Mouse (Mus musculus) megakaryocyte, adult 5-6 weeks (primary cell): ENCODE data around the gene Reps2. TPM values are rescaled to one million over a fixed set of nuclear protein-coding genes. Genes with fewer than 3 reads are reported as not detected.

Experiments used
- ATAC-seq: 2 replicates; pipeline ENCODE4 v1.8.0; 2016; ENCODE audit warnings: mild to moderate bottlenecking, inconsistent platforms; ENCODE audit not compliant: poor library complexity, severe bottlenecking
- total RNA-seq, 2 experiments: library from RNA; stranded (forward) in 1 of 2; stranded (reverse) in 1 of 2; fragments of 153-499, 151-499 nt in 1 of 2; fragments of 221-1000, 200-1000 nt in 1 of 2; gene quantifications; 2 replicates each; pipeline versions ENCODE4 v1.2.3 to v1.2.4; 2015 to 2017

The Reps2 gene
- total RNA-seq, 2 experiments from 2014 or later, result 2.1 to 2.2 TPM

GRCm38 (mm10) chrX:162500962-162501361 lies 142.5 kb downstream of the Reps2 start:
- no peak for ATAC-seq

DNA sequence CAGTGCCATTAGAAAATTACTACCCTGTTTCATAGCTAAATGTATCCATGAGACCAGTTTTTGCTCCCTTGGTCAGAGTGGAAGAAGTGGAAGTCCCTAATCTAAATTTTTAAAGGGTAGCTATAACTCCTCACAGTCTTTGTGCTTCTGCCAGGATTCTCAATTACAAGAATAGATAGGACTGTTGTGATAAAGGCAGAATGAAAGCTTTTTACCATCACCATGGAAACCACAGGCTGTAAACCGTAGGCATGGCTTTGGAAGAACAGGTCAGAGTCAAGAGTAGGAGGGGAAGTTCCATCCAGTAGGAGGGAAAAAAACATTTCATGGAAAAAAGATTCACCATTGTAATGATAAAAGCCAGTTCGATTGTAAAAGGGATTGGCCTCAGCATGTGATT lies 147.0 kb downstream of the Reps2 start:
- ATAC-seq, result no peak

GRCm38 (mm10) chrX:162488630-162489029 lies 154.8 kb downstream of the Reps2 start:
- ATAC-seq, result peak; percentile 27; the same call in 1 of the 2 replicates

DNA sequence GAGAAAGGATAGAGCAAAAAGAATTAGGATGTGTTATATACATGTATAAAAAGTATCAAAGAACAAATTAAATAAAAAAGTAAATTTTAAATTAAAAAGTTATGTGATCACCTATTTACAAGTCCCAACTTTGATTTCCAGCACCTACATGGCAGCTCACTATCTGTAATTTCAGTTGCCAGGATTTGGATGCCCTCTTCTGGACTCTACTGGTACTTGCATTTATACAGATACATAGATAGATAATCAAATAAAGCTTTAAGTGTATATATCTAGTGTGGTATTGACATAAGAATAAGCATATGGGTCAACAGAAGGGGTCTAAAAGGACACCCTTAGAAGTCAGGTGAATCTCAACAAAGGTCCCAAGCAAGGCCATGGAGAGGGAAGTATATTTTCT lies 155.7 kb downstream of the Reps2 start:
- ATAC-seq, result no peak

- ATAC-seq, result no peak
Observed at GRCm38 (mm10) chrX:162470213-162470612, 173.2 kb downstream of the Reps2 start.

DNA sequence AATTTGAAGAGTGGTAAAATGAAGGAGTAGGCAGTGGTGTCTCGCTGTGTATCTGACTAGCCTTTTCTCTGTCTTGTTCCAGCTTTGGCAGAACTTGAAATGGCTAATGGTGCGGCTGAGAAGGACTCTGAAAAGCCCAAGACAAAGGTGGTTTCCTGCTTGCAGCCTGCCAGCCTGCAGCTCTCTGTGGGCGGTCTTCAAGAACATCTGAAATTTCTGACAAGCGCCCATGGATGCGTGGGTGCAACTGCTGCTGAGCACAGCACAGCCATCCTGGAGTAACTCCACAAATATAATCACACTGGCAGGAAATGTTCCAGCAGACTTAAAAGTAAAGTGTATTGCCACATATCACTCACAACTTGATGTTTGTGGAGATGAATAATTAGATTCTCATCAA lies 181.3 kb downstream of the Reps2 start:
- ATAC-seq, result no peak

GRCm38 (mm10) chrX:162456445-162456844 lies 187.0 kb downstream of the Reps2 start:
- peak; percentile 56; the same call in 1 of the 2 replicates for ATAC-seq

GRCm38 (mm10) chrX:162455364-162455763 lies 188.1 kb downstream of the Reps2 start:
- peak; percentile 71 for ATAC-seq

DNA sequence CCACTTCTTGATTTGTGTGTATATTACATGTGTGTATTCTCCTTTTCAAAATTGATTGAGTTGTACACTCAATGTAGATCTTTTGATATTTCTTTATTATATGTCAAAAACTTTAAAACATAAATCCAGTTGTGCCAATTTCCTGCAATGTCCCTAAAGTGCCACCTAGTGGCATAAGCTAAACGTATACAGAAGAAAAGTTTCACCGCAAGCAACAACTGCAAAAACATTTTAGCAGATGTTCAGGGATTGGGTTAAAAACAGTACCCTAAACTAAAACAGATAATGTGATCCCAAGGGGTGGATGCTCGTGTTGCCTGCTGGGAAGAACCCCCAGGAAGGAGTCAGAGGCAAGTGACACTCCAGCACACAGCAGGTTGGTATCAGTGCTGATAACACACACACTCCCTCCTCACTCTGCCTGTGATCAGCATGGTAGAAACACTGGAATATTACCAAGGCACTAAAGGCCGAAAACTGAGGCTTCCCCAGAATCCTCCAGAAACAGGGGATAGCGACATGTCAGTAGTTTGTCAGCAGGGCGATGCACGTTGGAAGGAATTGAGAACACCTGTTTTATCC lies 189.5 kb downstream of the Reps2 start:
- no peak for ATAC-seq

DNA sequence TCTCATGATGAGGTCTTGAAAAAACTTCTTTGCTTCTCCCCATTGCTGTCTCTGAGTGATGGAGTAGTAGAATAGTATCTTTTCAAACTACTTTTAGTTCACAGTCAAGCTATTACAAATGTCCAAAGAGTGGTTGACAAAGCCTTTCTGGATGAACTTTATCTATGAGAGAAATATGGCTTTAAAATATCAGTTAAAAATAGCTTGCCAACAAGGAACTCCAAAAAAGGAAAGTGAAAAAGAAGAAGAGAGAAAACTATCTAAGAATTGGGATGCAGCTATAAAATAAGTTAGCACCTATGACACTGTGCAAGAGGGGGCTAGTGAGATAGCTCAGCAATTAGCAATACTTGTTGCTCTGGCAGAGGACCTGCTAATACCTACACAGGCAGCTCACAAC lies 190.8 kb downstream of the Reps2 start:
- ATAC-seq, result no peak

DNA sequence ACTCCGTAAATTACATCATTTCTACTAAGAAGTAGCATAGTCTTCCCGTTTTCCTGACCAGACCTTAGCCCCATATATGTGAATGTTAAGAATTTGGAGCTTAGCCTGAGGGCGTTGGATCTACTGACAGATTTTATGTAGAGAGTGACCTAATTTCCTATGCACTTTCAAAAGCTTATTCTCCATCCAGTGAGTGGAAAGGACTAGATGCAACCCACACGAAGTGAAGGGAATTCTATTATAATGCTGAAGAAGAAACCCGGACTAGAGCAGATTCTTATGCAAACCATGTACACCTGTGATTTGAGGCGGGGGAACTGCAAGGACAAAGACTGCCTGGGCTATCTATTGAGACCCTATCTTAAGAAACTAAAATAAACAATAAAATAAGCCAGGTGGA lies 195.5 kb downstream of the Reps2 start:
- no peak for ATAC-seq

DNA sequence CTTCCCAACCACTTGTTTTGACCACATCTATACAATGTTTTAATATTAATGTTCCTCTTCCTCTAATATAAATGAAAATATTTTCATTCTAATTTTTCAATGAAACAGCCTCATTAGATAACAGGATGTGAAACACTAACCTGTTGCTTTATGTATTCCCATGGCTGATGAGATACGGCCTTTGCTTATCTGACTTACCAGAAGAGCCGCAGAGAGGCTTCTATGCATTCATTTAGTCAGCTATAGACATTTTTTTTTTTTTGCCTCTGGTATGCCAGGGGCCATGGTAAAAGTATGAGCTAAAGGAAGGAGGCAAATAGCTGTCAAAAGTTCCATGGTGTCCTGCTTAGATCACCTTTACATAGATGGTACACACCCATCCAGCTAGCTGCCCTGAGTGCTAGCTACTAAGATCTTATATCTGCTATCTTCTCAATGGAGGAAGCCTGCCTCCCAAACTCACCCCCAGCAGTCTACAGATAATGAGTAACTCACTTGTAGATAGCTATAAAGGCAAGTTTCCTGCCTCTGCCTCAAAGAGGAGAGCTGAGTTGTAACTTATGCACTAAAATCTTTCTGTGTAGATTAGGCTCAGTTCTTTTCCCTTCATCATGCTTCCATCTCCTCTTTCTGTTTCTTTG lies 196.7 kb downstream of the Reps2 start:
- no peak for ATAC-seq

DNA sequence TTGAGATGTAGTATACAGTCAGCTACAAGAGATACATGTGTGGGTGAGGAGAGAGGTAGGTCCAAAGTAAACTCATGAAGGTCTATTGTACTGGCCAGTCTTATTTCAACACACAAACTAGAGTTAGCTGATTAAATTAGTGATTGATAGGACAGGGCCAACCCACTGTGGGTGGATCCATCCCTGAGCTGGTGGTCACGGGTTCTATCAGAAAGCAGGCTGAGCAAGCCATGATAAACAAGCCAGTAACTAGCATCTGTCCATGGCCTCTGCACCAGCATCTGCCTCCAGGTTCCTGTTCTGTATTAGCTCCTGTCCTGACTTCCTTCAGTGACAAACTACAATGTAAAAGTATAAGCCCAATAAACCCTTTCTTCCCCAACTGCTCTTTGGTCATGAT lies 200.1 kb downstream of the Reps2 start:
- ATAC-seq, result no peak

- ATAC-seq, result no peak
Observed at GRCm38 (mm10) chrX:162442970-162443369, 200.5 kb downstream of the Reps2 start.

DNA sequence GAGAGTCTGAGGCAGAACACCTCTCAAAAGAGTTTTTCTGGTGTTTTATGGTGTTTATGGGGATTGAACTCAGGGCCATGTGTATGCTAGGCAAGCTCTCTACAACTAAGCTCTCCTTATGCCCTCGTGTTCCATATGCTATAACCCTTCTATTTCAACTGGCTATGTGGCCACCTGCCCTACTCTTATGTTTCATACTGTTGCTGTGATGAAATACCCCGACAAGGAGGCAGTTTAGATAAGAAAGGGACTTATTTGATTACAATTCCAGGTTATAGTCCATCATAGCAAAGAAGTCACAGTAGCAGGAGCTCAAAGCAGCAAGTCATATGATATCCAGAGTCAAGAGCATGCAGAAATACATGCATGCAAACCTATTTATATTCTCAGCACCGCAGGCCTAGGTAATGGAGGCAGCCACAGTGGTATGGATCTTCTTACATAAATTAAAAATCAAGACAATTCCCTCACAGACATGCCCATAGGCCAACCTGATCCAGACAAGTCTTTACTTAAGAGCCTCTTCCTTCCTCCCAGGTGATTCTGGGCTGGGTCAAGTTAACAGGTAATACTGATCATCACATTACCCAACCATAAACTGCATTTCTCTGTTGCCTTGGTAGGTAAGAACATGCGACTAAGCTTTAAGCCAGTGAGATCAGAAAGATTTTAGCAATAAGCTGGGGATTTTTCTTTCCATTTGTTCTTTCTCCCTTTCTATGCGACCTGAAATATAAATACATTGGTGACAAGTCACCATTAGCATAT lies 210.5 kb downstream of the Reps2 start:
- no peak for ATAC-seq

GRCm38 (mm10) chrX:162427698-162428097 lies 215.8 kb downstream of the Reps2 start:
- ATAC-seq, result no peak

- no peak for ATAC-seq
Observed at GRCm38 (mm10) chrX:162419431-162419830, 224.0 kb downstream of the Reps2 start.

DNA sequence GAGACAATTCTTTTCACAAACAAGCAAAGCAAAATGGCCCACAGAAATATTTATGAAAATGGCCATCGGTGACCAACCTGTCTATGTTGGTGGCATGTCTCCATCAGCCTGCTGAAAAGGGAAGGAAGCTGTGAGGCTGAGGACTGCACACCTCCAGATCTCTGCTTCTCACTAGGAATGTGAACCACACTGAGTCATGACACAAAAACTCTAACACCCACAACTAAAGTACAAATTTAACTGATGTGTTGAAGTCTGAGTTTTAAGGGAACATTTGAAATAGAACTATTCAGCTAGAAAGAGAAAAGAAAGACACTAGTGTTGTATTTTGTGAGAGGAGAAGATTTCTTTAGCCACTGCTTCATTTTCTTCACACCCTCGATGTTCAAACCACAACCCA lies 230.3 kb downstream of the Reps2 start:
- ATAC-seq, result no peak

- no peak for ATAC-seq
Observed at GRCm38 (mm10) chrX:162407291-162407690, 236.2 kb downstream of the Reps2 start.

DNA sequence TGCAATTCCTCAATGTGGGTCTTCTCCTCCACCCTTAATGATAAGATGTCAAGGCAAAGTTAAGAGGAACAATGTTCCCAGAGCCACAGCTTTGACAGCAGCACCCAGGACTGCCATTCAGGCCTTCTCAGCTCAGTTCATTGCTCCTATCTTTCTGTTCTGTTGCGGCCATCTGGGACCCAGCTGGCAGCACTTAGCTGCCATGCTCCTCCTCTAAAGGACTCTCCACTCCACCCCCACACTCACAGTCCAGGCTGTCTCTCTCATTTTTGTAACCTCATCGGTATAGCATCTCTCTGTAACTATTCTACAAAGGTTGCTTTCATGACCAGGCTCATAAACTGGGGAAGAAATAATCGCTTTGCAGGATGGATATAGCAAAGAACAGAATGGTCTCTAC lies 241.0 kb downstream of the Reps2 start:
- ATAC-seq, result no peak

- ATAC-seq, result no peak
Observed at GRCm38 (mm10) chrX:162380730-162381129, 262.7 kb downstream of the Reps2 start.

DNA sequence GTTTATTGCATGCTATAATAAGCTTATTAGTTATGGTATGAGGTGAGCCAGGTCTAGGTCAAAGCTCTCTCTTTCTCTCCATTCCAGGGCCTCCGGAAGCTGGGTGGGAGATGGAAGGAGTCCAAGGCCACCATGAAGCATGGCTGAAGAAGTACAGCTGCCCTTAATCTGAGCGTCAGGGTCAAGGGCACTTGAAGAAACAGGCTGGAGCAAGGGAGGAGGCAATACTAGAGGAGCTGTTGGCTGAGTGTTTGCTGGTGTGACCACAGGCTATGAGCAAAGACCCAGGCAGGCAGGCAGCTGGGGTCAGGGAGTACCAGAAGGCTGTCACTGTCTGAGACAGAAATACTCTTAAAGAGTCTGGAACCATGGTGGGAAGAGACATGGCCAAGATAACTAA lies 280.2 kb downstream of the Reps2 start:
- no peak for ATAC-seq
